36 mouse cellular contexts compared by ENCODE assay signal in the genomic region with DNA sequence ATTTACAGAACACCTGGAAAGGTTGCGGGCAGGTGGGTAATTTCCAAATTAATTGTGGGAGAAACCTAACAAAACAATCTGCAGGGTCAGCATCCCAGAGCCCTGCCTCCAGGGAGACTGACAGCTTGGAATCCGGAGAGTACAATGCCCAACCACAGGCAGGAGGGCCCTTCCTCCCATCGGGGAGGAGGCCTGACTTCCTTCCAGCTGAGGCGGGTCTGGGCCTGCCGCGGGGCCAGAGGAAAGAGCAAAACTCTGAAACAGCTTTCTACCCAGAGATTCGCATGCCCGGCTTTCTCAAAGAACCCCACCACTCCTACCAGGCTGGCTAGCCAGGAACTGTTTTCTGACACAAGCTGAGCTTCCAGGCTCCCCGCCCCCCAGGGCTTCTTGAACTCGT. TPM values are rescaled to one million over a fixed set of nuclear protein-coding genes. Genes with fewer than 3 reads are reported as not detected.
A peak's percentile ranks its signal among the peaks of the same experiment; 100 is the strongest.
DNase-seq lines count a peak whose midpoint lies in the region; ATAC-seq and TF ChIP-seq lines count a peak whose summit lies in the region.
"Had no signal": no experiment of that assay in that cellular context is flagged by ENCODE, and none has a peak within 500 bp of the region (broad histone marks: within the 10 kb centered on the region; RNA-seq: fewer than 3 reads in every experiment).

No protein-coding gene starts in this region.

- H3K9me3 ChIP-seq in liver, postnatal 0 days (ENCODE audit: low read length) = no peaks in the 10 kb centered on the region
- H3K9me3 ChIP-seq in limb, embryonic 10.5 days (replicated peaks) = no peaks in the 10 kb centered on the region
- H3K9me3 ChIP-seq: forebrain, embryonic 10.5 days; heart, embryonic 12.5 days; hindbrain, embryonic 15.5 days; intestine, embryonic 15.5 days; midbrain, embryonic 10.5 days had no signal

- peak; percentile 13 for DNase-seq in liver
- no peak for DNase-seq in liver, postnatal 0 days
- peak; percentile 33 for DNase-seq in Muller cell, postnatal 12 days (ENCODE audit: inconsistent ontology term)
- peak; percentile 33 for DNase-seq in embryo, embryonic 9.5 days (ENCODE audit: extremely low spot score)
- DNase-seq in limb, embryonic 10.5 days (ENCODE audit: low spot score) = peak; percentile 45
- DNase-seq in cerebellum, postnatal 14 days = no peak
- DNase-seq in layer of hippocampus, adult 2 months (ENCODE audit: low spot score in 2 of 2) = no peak
- no peak for DNase-seq in layer of hippocampus, adult 9-10 months (ENCODE audit: low spot score)
- DNase-seq: adrenal gland, adult 8-10 months; B cell, adult 2 months; cerebellum, adult 2 months; cerebellum, postnatal 36 days; gastrocnemius, postnatal 14 days; heart, adult 11 months; heart, postnatal 14 days; kidney, adult 8-10 months; kidney, postnatal 10 days; layer of hippocampus, postnatal 36 days; right cerebral cortex, postnatal 4 days; thymus, adult 2 months; thymus, postnatal 4 days had no signal

- H3K4me3 ChIP-seq in liver, postnatal 0 days (ENCODE audit: low read depth, low read length) = no peak overlapping the region
- H3K4me3 ChIP-seq in limb, embryonic 10.5 days = no peak overlapping the region
- no peak overlapping the region for H3K4me3 ChIP-seq in layer of hippocampus, adult 2 months
- H3K4me3 ChIP-seq: forebrain, embryonic 10.5 days; heart, embryonic 12.5 days; hindbrain, embryonic 15.5 days; intestine, embryonic 15.5 days; midbrain, embryonic 10.5 days had no signal

- peaks cover 56% of the 10 kb centered on the region for H3K27me3 ChIP-seq in liver, postnatal 0 days (ENCODE audit: insufficient read depth, low read length)
- peaks cover 87% of the 10 kb centered on the region for H3K27me3 ChIP-seq in limb, embryonic 10.5 days (ENCODE audit: low read depth, poor library complexity, severe bottlenecking)

- WGBS in liver, postnatal 0 days (ENCODE audit: insufficient replicate concordance) = 22% methylated on average over 10 of the region's 10 CpGs
- 13% methylated on average over 10 of the region's 10 CpGs for WGBS in limb, embryonic 10.5 days

- TF ChIP-seq EP300 in liver, postnatal 0 days (IDR thresholded peaks at IDR 0.05; ENCODE audit: low read depth) = no peak

- H3K4me2 ChIP-seq in liver, postnatal 0 days (ENCODE audit: low read depth, low read length) = no peak overlapping the region
- H3K4me2 ChIP-seq: heart, embryonic 12.5 days; hindbrain, embryonic 15.5 days; intestine, embryonic 15.5 days had no signal

- no peak for ATAC-seq in liver, postnatal 0 days
- ATAC-seq: activated CD4-positive, CD25-positive, alpha-beta regulatory T cell, adult 4 months; forebrain, embryonic 16.5 days; intestine, embryonic 15.5 days; lung, postnatal 0 days; Patski had no signal

- H3K36me3 ChIP-seq in liver, postnatal 0 days (replicated peaks; ENCODE audit: insufficient read depth, low read length) = no peaks in the 10 kb centered on the region
- no peaks in the 10 kb centered on the region for H3K36me3 ChIP-seq in limb, embryonic 10.5 days
- H3K36me3 ChIP-seq: forebrain, embryonic 10.5 days; heart, embryonic 12.5 days; hindbrain, embryonic 15.5 days; intestine, embryonic 15.5 days; midbrain, embryonic 10.5 days had no signal

- H3K27ac ChIP-seq in liver, postnatal 0 days (ENCODE audit: low read depth) = no peak overlapping the region
- H3K27ac ChIP-seq in limb, embryonic 10.5 days = peak overlapping the region; percentile 56
- H3K27ac ChIP-seq in layer of hippocampus, adult 2 months = no peak overlapping the region
- H3K27ac ChIP-seq: forebrain, embryonic 10.5 days; hindbrain, embryonic 15.5 days; intestine, embryonic 15.5 days; midbrain, embryonic 10.5 days had no signal

- H3K9ac ChIP-seq in liver, postnatal 0 days (replicated peaks) = no peak overlapping the region
- H3K9ac ChIP-seq: heart, embryonic 12.5 days; hindbrain, embryonic 15.5 days; intestine, embryonic 15.5 days had no signal

- no peak for TF ChIP-seq CTCF in liver, postnatal 0 days (IDR thresholded peaks at IDR 0.05; ENCODE audit: low read depth)
- no peak for TF ChIP-seq CTCF in layer of hippocampus, adult 2 months (conservative IDR thresholded peaks at IDR 0.05)

- H3K4me1 ChIP-seq in liver, postnatal 0 days (ENCODE audit: insufficient read depth) = no peaks in the 10 kb centered on the region
- H3K4me1 ChIP-seq in limb, embryonic 10.5 days = peaks cover 16% of the 10 kb centered on the region
- H3K4me1 ChIP-seq: hindbrain, embryonic 15.5 days; intestine, embryonic 15.5 days had no signal

RNA-seq across cellular contexts. Expression of gene Foxe1, which starts 9.6 kb away (rescaled TPM):
- not detected in 2 replicates for polyA plus RNA-seq in liver, postnatal 0 days (2015; fragmentation: Nextera tagmentation; extraction: Ambion mirVana)
- polyA plus RNA-seq in limb, embryonic 10.5 days (2016; fragmentation: Nextera tagmentation; extraction: Ambion mirVana) = 0.35 TPM in 1 of 2 replicates, not detected in the other
- total RNA-seq in layer of hippocampus, adult 2 months (2021) = not detected
- total RNA-seq: adrenal gland, adult 8-10 months; gastrocnemius, postnatal 14 days; heart, postnatal 14 days; layer of hippocampus, adult 18-20 months; layer of hippocampus, postnatal 36 days; left cerebral cortex, postnatal 25 days; liver, adult 2 months; midbrain, postnatal 0 days had no signal
- polyA plus RNA-seq: activated CD4-positive, CD25-positive, alpha-beta regulatory T cell, adult 4 months; cerebellum, adult 2 months; forebrain, embryonic 10.5 days; forebrain, embryonic 16.5 days; heart, embryonic 12.5 days; hindbrain, embryonic 15.5 days; intestine, embryonic 15.5 days; liver, embryonic 16.5 days; lung, postnatal 0 days; midbrain, postnatal 0 days; neural tube, embryonic 14.5 days; Patski had no signal

RNA-seq across cellular contexts. Expression of gene Trmo, which starts 36.2 kb away (rescaled TPM):
- 4.2 and 6.1 TPM in 2 replicates for polyA plus RNA-seq in liver, postnatal 0 days (2015; fragmentation: Nextera tagmentation; extraction: Ambion mirVana)
- polyA plus RNA-seq in limb, embryonic 10.5 days (2016; fragmentation: Nextera tagmentation; extraction: Ambion mirVana) = 11.5 and 11.9 TPM in 2 replicates
- total RNA-seq in layer of hippocampus, adult 2 months (2021) = 1 to 10 TPM; 4.6 to 4.8 TPM

Comparison
In these comparisons a context has a peak if more than half of its experiments do, and no peak if none do; other contexts are left out.
1. DNase-seq: peak in liver (single experiment), Muller cell, postnatal 12 days (single experiment), embryo, embryonic 9.5 days (single experiment) and limb, embryonic 10.5 days (single experiment); none in liver, postnatal 0 days (single experiment), cerebellum, postnatal 14 days (0 of 2), layer of hippocampus, adult 2 months (0 of 2) and layer of hippocampus, adult 9-10 months (single experiment).